Mouse (Mus musculus) lung, postnatal 0 days (tissue): ENCODE measurements around the gene Mef2a.

Experiments used
- CTCF ChIP-seq: IDR thresholded peaks from 2 replicates; pipeline ENCODE4 v1.5.1; 2016; ENCODE audit warnings: antibody characterized with exemption, mild to moderate bottlenecking
- EP300 ChIP-seq: IDR thresholded peaks from 2 replicates; pipeline ENCODE4 v1.6.1; 2016; ENCODE audit warnings: antibody characterized with exemption, mild to moderate bottlenecking, control low read depth

GRCm38 (mm10) chr7:67355870-67356269, 16.8 kb downstream of the Mef2a start:
- peak; percentile 42; the same call in 1 of the 2 replicates for TF ChIP-seq CTCF
- TF ChIP-seq EP300 = no peak
